Mouse (Mus musculus): ENCODE results near the gene Fcrl5.

The Fcrl5 gene

GRCm38 (mm10) chr3:87528841-87529240, 93.3 kb downstream of the Fcrl5 start:
- DNase-seq (ENCODE audit: low spot score in 2 of 2) = no peak

- DNase-seq (ENCODE audit: low spot score in 2 of 2) = no peak
Observed at GRCm38 (mm10) chr3:87529568-87529967, 94.0 kb downstream of the Fcrl5 start.

GRCm38 (mm10) chr3:87530234-87530633, 94.7 kb downstream of the Fcrl5 start:
- no peak for DNase-seq (ENCODE audit: low spot score in 2 of 2)

GRCm38 (mm10) chr3:87533667-87534378, 98.2 kb downstream of the Fcrl5 start:
- no peak for DNase-seq (ENCODE audit: low spot score in 2 of 2)

- no peak for DNase-seq (ENCODE audit: low spot score in 2 of 2)
Observed at GRCm38 (mm10) chr3:87538034-87538433, 102.5 kb downstream of the Fcrl5 start.

- DNase-seq (ENCODE audit: low spot score in 2 of 2) = no peak
Observed at GRCm38 (mm10) chr3:87540028-87540675, 104.6 kb downstream of the Fcrl5 start.

- DNase-seq (ENCODE audit: low spot score in 2 of 2) = no peak
Observed at GRCm38 (mm10) chr3:87540714-87541113, 105.1 kb downstream of the Fcrl5 start.

- no peak for DNase-seq (ENCODE audit: low spot score in 2 of 2)
Observed at GRCm38 (mm10) chr3:87542481-87543215, 107.1 kb downstream of the Fcrl5 start.

GRCm38 (mm10) chr3:87545554-87545953, 110.0 kb downstream of the Fcrl5 start:
- DNase-seq (ENCODE audit: low spot score in 2 of 2) = no peak

GRCm38 (mm10) chr3:87546291-87546721, 110.7 kb downstream of the Fcrl5 start:
- DNase-seq (ENCODE audit: low spot score in 2 of 2) = peak in 1 of 2 experiments; percentile 36

GRCm38 (mm10) chr3:87549908-87550307, 114.3 kb downstream of the Fcrl5 start:
- DNase-seq (ENCODE audit: low spot score in 2 of 2) = no peak
